Mouse (Mus musculus): ENCODE data around the gene Lgals3.

Gene Lgals3

DNA sequence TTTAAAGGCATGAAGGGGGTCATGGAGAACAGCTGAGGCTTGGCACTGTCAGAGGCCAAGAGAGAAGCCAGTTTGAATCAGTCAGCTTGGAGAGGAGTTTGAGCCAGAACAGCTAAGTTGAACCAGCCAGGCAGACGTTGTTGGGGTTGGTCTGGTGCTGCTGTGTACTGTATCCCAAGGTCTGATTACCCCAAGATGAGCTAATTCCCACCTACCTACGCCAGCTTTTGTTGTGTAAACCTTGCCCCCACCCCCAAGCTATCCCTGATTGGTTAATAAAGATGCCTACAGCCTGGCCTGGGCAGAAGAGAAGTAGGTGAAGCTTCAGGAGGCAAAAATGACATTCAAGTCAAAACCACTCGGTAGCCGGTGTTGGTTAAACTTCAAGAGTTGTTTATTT is 54.9 kb downstream of the Lgals3 start:
- no peak for DNase-seq (ENCODE audit: low spot score in 2 of 2)

GRCm38 (mm10) chr14:47432987-47433386 is 65.4 kb downstream of the Lgals3 start:
- DNase-seq (ENCODE audit: low spot score in 2 of 2): no peak

Data from cerebellum, postnatal 4 days (tissue).